Mouse (Mus musculus): ENCODE measurements around the gene Bscl2.
A peak's percentile ranks its signal among the peaks of the same experiment; 100 is the strongest.
"Not testable (repeated sequence)": the region's sequence is repeated elsewhere in the genome, so short reads cannot be mapped to it uniquely, and the experiment has no call there.

Gene Bscl2

DNA sequence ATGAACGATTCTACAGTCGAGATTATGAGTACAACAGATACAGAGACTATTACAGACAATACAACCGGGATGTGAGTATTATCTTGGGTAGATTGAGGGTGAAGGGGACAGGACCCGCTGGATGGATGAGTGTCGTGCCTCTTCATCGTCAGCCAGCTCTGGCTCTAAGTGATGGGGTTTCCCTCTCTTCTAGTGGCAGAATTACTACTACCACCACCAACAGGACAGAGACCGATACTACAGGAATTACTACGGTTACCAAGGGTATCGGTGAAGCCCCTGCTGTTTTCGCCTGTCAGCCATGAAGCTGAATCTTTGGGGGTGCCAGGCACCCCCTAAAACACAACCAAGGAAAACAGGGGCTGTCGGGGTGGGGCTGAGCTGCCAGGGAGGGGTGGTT is 6.0 kb upstream of the Bscl2 start:
- peak; percentile 38 to 58 for DNase-seq

GRCm38 (mm10) chr19:8832971-8833370 is 4.3 kb upstream of the Bscl2 start:
- DNase-seq, result no peak

DNA sequence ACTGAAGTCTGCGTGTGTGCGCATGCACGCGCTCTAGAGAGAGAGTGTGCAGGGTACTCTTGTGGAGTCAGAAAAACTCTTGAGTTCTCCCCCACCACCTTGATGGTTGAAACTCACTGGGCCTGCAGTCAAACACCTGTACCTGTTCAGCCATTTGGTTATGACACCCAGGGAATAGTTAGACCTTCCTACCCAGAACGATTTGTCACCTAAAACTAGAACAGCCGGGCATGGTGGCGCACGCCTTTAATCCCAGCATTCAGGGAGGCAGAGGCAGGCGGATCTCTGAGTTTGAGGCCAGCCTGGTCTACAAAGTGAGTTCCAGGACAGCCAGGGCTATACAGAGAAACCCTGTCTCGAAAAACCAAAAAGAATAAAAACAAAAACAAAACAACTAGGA is 940 bp upstream of the Bscl2 start:
- peak in 1 of 2 experiments; percentile 26 for DNase-seq

DNA sequence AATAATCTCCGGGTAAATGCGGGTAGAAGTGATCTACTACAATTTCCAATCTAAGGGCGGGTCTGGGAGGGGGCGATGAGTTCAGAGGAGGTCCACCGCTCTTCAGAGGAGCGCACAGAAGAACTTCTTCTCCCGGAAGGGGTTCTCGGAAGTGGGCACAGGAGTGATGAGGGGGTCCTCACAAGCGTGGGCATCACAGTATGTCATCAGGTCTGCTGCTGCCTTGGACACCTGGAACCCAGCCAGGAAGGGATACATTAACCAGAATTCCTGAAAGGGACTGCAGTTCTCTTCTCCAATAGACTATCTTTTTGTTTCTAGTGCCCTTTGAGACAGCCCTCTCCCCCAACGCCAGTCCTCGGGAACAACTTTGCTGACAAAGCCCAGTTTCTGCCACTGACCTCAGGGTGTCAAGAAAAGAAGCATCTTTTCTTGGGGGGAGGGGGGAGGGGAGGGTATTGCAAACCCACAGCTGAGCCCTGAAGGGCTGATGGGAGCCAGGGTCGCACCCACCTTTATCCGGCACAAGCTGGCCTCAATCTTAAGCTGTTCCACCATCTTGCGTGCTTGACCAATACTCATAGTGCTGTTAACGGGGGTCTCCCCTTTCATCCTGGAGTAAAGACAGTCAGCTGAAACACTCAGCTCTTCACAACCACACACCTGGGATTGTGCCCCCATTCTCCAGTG is 919 bp downstream of the Bscl2 start:
- peak; percentile 77 to 84 for DNase-seq

DNA sequence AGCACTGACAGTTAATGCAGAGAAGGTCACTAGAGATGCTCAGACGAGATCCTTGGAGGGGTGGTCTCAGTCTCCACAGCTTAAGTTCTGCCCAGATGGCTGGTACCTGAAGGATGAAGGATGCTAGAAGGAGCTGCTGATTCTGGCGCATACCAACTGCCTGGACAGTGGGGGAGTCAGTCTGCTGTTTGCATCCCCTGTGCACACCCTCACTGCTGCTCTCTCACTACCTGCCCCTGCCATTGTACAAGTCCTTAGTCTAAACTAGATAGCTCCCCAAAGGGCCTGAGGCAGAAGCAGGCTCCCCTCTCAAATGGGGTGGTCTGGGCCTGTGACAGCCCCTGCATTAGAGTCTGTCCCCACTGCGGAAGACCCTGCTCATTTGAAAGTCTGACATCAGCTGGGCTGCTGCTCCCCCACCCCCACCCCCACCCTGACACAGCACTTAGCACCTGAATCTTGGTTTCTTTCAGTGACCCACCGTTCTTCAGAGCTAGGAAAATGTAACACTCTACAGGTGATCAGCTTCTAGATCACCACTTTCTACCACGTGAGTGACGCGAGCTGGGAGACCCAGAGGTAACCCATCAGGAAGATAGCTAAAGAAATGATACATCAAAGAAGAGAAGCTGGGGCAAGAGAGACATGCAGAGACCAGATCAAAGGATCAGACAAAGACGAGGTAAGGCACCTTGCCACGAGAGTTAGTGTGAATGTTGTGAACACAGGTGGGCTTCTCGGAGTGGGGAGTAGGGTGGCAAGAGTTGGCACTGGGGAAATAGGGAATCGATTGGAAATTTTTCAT is 2.0 kb downstream of the Bscl2 start, which contains the start of gene Gng3:
TSS of gene Gng3 (minus strand) at position 92 of the 805 bp plus-strand sequence.
- DNase-seq, result peak; percentile 89 to 92

DNA sequence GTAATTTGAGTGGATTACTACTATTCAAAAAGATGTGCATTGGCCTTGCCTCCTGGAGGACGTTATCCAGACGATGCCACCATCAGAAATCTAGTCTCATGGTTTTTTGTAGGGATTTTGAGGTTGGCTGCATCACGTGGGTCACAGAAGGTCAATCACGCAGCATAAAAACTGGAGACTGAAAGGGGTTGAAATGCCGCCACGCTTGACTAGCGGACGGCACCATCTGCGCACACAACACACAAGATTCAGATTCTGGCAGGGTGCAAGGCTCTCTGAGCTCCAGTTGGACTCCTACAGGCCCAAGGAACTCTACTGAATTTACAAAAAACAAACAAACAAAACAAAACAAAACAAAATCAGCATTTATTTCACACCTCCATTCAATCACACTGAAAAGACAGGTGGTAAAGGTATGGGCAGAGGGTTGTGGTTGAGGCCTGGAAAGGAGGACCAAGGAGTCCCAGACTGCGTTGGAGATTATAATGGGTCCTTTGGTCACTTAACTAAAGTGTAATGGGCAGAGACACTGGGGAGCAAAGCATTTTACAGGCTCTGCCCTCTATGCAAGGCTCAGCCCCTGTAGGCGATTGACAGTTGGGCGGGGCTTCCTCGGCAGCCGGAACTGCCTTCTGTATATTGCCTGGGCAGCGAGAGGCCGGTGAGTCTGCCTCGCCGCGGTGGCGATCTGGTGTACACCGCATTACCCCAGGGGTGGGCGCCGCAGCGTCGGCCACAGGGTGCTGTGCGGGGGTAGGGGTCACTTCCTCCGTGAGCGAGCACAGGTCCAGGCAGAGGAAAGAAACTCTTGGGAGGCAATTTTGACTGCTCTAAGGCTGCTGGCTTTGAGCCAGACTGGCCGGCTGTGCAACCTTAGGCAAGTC is 2.9 kb downstream of the Bscl2 start:
- peak; percentile 87 to 88 for DNase-seq

- DNase-seq, result peak; percentile 57 to 62
Measured at GRCm38 (mm10) chr19:8841012-8841411, 3.7 kb downstream of the Bscl2 start.

DNA sequence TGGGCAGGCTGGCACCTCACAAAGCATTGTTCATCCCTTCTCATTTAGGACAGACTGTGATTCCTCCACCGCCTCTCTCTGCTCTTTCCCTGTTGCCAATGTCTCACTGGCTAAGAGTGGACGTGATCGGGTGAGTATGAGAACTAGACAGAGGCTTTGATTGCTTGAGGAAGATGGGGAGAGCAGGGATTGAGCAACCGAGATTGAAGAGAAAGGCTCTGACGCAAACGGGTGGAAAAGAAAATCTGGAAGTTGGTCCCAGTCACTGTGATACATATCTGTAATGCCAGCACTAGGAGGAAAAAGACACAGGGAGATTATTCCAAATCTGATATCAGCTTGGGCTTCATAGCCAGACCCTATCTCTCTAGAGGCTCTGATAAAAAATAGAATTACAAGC is 5.7 kb downstream of the Bscl2 start:
- no peak for DNase-seq

DNA sequence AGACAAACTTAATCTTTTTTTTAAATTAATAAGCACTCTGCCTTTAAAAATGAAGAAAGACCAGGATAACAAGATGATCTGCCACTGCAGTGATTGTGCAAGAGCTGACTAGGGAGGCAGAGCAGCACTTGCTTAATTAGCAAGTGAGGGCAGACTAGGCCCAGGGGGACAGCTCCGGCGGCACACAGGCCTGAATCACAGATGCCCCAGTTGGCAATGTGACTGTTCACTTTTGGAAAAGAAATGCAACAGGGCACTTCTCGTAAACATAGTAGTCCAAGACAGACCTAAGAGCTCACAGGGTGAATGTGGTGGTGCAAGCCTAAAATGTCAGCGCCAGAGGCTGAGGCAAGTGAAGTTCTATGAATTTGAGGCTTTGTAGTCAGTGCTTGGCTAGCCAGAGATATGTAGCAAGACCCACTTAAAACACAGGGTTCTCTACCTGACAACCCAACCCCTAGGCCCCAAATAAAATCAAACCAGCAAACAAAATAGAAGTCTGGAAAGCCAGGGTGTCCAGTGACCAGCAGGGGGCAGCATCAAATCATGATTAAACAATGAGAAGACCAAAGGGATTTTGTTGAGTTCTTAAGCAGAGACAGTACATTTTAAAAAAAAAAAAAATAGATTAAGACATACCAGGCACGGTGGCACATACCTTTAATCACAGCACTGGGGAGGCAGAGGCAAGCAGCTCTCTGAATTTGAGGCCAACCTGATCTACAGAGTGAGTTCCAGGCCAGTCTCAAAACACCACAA is 7.3 kb downstream of the Bscl2 start:
- DNase-seq, result peak; percentile 89 to 94

- no peak for DNase-seq
Measured at GRCm38 (mm10) chr19:8848356-8848755, 11.1 kb downstream of the Bscl2 start.

- DNase-seq, result peak; percentile 50 to 53
Measured at GRCm38 (mm10) chr19:8850402-8850901, 13.2 kb downstream of the Bscl2 start, which contains the start of gene Lrrn4cl. TSS of gene Lrrn4cl (plus strand) at chr19:8850768.

DNA sequence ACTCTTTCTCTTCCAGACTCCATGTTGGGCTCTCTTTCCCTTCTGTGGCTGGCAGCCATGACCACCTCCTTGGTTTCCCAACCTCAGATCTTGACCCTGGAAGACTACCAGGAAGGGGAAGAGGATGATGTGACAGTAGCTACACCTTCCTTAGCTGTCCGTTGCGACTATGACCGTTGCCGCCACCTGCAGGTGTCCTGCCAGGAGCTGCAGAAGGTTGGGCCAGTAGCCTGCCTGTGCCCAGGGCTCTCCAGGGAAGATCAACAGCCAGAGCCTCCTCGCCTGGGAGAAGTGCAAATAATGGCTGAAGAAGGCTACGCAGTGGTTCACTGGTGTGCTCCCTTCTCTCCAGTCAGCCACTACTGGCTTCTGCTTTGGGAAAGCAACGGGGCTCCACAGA is 14.4 kb downstream of the Bscl2 start:
- DNase-seq, result no peak

DNA sequence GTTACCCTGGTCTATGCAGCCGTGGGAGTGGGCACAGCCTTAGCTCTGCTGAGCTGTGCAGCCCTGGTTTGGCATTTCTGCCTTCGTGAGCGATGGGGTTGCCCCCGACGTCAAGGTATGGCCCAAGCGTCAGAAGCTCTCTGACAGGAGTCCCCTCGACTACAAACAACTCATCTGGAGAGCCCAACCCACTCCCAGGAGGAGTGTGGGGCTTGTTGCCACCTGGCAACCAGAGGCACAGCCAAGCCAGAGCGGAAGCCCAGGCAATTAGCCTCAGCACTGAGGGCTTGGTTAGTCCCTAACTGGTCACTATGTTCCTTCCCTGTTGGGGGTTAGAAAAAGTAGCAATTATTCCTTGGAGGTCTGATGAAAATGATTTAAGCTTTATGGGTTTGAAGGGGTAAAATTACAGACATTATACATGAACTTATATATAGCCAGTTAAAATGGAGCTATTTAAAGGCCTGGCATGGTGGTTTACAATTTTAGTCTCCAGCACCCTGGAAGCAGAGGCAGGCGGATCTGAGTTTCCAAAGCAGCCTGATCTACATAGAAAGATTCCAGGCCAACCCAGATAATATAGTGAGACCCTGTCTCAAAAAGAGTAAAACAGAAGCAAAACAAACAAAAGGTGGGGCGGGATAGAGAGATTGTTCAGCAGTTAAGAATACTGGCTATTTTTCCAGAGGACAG is 15.1 kb downstream of the Bscl2 start:
- DNase-seq, result no peak

DNA sequence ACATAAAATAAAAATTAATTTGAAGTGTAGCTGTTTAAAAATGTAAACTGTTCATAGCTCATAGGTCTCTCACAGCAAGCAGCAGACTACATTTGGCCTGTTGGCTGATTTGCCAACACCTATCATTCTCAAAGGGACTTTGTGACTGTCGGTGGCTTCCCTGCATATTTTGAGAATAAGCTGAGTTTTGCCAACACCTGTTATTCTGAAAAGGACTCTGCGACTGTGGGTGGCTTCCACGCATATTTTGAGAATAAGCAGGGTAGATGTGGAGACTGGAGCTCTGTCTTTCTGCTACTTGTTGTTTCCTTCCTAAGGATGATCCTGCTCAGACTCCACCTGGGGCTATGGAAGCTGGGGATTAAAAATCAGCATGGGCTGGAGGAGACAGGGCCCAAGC is 15.8 kb downstream of the Bscl2 start:
- no peak for DNase-seq

- peak; percentile 61 to 70 for DNase-seq
Measured at GRCm38 (mm10) chr19:8857689-8858088, 20.4 kb downstream of the Bscl2 start.

DNA sequence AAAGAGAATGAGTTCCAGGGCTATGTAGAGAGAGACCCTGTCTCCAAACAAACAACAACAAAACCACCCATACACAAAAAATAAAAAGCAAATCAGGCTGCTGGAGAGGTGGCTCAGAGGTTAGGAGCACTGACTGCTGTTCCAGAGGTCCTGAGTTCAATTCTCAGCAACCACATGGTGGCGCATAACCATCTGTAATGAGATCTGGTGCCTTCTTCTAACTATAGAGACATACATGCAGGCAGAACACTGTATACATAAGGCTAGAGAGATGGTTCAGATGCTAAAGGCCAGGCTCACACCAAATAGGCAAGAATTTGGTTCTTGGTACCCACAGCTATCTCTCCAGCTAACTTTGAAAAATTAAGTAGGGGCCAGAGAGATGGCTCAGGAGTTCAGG is 21.8 kb downstream of the Bscl2 start:
- peak in 1 of 2 experiments; percentile 42 for DNase-seq

DNA sequence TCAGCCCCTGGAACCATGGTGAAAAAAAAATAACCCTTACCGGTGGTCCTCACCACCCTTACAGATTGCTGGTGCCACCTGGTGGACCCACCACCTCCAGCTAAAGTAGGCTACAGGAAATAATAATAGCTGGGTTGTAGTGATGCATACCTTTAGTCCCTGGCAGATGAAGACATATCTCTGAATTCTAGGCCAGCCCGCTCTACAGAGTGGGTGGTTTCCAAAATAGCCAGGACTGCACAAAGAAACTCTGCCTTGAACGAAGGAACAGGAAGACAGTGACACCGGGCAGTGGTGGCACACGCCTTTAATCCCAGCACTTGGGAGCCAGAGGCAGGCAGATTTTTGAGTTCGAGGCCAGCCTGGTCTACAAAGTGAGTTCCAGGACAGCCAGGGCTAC is 27.0 kb downstream of the Bscl2 start:
- no peak for DNase-seq

DNA sequence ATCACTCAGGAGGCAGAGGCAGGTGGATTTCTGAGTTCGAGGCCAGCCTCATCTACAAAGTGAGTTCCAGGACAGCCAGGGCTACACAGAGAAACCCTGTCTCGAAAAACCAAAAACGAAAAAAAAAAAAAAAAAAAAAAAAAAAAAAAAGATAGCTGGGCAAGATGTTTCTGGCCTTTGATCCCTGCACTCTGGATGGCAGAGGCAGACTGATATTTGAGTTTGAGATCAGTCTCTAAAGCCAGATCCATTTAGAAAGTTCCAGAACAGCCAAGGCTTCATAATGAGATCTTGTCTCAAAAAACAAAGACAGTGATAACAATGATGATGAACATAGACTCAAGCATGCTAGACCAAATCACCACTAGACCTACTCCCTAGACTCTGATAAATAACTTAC is 33.1 kb downstream of the Bscl2 start:
- not testable (repeated sequence) for DNase-seq

DNA sequence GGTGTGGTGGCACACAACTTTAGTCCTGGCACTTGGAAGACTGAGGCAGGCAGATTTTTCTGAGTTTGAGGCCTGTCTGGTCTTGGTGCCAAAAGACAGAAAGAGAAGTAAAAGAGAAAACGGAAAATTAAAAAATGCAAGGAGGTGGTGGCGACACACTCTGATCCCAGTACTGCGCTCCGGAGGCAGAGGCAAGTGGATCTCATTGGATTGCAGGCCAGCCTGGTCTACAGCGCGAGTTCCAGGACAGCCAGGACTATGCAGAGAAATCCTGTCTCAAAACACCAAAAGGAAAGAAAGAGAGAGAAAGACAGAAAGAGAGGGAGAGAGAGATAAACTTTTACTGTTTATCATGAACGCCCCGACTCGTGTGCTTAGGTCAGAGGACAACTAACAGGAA is 33.6 kb downstream of the Bscl2 start:
- peak in 1 of 2 experiments; percentile 35 for DNase-seq

GRCm38 (mm10) chr19:8871267-8872186 is 34.3 kb downstream of the Bscl2 start, which contains the start of gene Ubxn1:
TSS of gene Ubxn1 (plus strand) at chr19:8871496.
- DNase-seq, result peak; percentile 98

All from cerebellum, postnatal 10 days (tissue).